Mouse (Mus musculus): ENCODE measurements around the gene Fam181a.

Fam181a gene

DNA sequence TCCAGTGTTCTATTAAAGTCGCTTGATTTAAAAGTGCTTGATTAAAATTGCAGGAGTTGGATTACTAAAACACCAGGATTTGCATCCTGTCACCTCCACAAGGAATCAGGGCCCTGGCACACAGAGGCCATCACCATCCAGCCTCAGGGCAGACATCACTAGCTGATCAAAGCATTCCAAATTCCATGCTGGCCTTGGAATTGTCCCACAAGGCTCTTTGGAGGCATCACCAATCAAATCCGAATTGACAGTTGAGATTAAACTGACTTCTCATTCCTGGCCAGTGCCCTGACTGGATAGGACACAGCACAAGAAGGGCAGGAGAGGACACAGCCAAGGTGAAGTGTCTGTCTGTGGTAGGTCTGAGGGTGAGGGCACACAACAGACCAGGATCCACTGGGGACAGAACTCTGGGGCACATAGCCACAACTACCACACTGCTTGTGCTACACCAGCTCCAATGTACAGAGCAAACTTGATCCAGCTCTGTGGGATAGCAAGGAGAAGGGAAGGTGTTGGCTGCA is at the start of gene Fam181a:
Gene Fam181a (plus strand): TSS at position 232 of the 524 bp plus-strand sequence.
- Histone ChIP-seq H3K36me3 (ENCODE audit: control insufficient read depth, insufficient read depth, low read length, poor library complexity, severe bottlenecking) (no peaks in the 10 kb centered on the region), H3K27me3 (ENCODE audit: control insufficient read depth, insufficient read depth, low read length, poor library complexity, severe bottlenecking) (no peaks in the 10 kb centered on the region)
- DNase-seq (ENCODE audit: low read depth, low spot score): no peak

DNA sequence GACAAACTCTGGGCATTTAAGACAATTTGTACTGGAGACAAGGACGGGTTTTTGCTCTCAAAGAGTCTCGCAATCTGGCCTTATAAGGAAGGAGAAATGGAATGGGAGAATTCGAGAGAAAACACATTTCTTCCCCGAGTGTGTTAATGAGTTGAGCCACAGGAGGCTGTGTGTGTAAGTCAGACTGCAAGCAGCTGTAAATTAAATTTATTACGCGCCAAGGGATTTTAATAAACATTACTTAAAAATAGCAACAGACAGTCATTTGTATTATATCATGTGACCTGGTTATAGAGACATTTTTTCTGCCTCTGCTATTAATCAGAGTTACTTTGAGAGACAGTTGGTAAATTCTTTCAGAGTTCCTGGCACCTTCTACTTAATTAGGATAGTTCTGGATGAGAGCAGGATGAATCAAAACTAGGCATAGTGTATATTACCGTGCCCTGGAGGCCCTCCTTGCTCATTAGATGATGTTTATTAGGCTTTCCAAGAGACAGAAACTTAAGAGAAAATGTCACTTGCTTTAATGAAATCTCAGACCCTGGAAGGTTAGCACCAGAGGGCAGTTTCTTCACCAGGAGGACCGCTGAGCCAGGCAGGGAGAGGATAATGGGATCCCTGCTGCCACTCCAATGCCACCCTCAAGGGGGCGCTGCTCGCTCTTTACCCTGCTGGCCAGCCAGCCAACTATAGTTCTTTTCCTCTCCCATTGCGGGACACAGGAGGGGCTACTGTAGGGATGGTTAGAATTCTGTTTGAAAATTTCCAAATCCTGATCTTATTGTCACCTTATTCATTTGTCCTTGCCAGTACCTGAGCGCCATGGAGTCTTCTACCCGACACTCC is 48.5 kb upstream of the Fam181a start:
- no peaks in the 10 kb centered on the region for H3K36me3 ChIP-seq (ENCODE audit: control insufficient read depth, insufficient read depth, low read length, poor library complexity, severe bottlenecking)
- H3K27me3 ChIP-seq (ENCODE audit: control insufficient read depth, insufficient read depth, low read length, poor library complexity, severe bottlenecking): no peaks in the 10 kb centered on the region
- peak; percentile 22 for DNase-seq (ENCODE audit: low read depth, low spot score)

DNA sequence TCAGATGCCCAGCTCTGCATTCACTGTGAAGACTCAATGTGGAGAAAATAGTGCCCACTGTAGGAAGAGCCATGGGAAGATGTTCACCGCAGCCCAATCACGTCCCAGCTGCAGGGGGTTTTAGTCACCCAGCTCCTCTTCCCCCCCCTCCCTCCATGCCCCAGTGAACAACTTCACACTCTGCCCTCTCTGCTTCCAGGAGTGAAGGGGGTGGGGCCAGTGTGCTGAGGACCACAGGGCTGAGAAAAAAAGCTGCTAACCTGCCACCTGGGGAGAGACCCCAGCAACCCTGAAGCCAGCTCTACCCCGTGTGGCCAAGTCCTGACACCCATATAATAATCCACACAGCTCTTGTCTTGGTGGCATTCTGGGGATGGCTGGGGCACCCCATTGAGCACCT is 44.2 kb upstream of the Fam181a start:
- Histone ChIP-seq H3K36me3 (ENCODE audit: control insufficient read depth, insufficient read depth, low read length, poor library complexity, severe bottlenecking) (no peaks in the 10 kb centered on the region), H3K27me3 (ENCODE audit: control insufficient read depth, insufficient read depth, low read length, poor library complexity, severe bottlenecking) (no peaks in the 10 kb centered on the region)
- DNase-seq (ENCODE audit: low read depth, low spot score): no peak

DNA sequence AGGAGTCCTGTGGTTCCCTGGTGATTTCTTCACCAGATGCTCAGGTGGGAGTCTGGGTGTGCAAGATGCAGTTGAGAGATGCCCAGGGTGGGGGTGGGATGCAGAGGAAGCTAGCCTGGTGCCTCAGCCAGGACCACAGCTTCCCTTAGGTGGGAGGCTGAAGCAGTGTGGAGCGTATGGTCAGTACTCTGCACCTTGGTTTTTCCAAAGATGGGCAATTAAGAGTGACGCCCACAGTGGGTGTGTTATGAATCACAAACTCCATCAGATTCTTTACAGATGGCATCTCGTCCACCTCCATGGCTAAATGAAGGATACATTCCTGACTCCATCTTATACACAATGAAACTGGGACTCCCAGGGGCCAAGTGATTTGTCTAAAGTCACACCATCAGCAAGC is 38.6 kb upstream of the Fam181a start:
- no peaks in the 10 kb centered on the region for H3K36me3 ChIP-seq (ENCODE audit: control insufficient read depth, insufficient read depth, low read length, poor library complexity, severe bottlenecking)
- no peaks in the 10 kb centered on the region for H3K27me3 ChIP-seq (ENCODE audit: control insufficient read depth, insufficient read depth, low read length, poor library complexity, severe bottlenecking)
- no peak for DNase-seq (ENCODE audit: low read depth, low spot score)

DNA sequence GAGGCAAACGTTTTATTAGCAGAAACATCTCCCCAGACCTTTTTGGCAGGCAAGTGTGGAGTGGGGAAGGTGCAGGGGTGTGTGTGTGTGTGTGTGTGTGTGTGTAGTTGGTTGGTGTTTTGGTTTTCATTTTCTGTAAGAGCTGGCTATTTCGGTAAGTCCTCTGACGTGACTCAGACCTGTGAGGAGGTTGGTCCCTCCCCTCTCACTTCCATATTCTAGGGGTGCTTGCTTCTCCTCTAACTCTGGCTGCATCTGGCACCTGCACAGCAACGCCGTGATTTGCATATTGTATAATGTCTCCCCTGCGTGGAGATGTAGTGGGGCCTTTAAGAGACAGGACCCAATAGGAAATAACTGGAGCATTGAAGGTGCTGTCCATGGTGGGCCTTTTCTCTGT is 37.7 kb upstream of the Fam181a start:
- DNase-seq (ENCODE audit: low read depth, low spot score): peak; percentile 55
- Histone ChIP-seq H3K27me3 (ENCODE audit: control insufficient read depth, insufficient read depth, low read length, poor library complexity, severe bottlenecking) (no peaks in the 10 kb centered on the region), H3K36me3 (ENCODE audit: control insufficient read depth, insufficient read depth, low read length, poor library complexity, severe bottlenecking) (no peaks in the 10 kb centered on the region)

DNA sequence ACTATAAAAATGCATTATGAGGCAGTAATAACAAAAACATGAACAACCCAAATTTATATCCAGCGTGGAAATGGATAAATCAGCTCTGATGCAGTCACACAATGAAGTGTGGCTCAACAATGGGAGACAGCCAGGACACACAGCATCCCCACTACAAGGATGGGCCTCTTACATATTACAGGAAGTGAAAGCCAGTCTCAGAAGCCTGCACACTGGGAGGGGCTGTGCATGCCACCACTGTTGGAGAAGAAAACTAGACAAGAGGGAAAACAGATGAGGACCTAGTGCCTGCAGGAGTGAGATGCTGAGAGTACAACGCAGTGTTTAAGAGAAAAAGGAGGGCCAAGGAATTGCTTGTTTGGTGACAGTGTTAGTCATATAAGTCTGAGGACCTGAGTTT is 37.0 kb upstream of the Fam181a start:
- peak; percentile 2 for DNase-seq (ENCODE audit: low read depth, low spot score)
- Histone ChIP-seq H3K36me3 (ENCODE audit: control insufficient read depth, insufficient read depth, low read length, poor library complexity, severe bottlenecking) (no peaks in the 10 kb centered on the region), H3K27me3 (ENCODE audit: control insufficient read depth, insufficient read depth, low read length, poor library complexity, severe bottlenecking) (no peaks in the 10 kb centered on the region)

DNA sequence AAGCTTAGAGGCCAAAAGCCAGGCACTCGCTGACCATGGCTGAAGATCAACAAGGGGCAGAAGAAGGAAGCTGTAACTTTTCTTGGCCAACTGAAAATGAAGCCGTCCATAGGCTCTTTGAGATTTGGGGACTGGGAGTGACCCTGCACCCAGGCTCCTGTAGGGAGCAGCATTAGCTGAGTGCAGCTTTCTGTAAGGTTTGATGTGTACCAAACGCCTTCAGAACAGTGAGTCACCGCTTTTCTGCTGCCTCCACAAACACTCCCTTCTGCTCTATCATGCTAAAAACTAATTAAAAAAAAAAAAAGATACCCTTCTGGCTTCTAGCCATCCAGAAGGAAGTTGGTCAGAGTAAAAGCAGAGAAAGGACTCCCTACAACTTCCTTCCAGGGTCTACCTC is 34.4 kb upstream of the Fam181a start:
- no peak for DNase-seq (ENCODE audit: low read depth, low spot score)

DNA sequence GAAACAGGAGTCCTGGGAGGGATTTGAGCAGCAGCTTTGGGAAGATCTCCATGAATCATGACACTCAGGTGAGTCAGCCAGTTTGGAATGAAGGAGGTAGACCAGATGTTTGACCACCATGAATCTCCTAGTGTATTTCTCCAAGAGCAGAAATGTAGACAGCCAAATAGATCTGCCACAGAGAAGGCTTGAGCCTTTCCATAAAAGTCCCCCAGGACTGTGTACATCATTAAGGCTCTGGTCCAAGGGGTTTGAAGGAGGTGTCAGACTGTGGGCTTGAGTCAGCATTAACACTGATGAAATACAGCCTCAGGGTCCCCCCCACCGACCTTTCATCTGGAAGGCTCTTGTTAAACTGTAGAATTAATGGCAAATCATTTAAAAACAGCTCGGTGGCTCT is 29.3 kb upstream of the Fam181a start:
- Histone ChIP-seq H3K27me3 (ENCODE audit: control insufficient read depth, insufficient read depth, low read length, poor library complexity, severe bottlenecking) (no peaks in the 10 kb centered on the region), H3K36me3 (ENCODE audit: control insufficient read depth, insufficient read depth, low read length, poor library complexity, severe bottlenecking) (no peaks in the 10 kb centered on the region)
- no peak for DNase-seq (ENCODE audit: low read depth, low spot score)

More for the DNA sequence above, 34.4 kb upstream of the Fam181a start:
- H3K27me3 ChIP-seq (ENCODE audit: control insufficient read depth, insufficient read depth, low read length, poor library complexity, severe bottlenecking): no peaks in the 10 kb centered on the region
- no peaks in the 10 kb centered on the region for H3K36me3 ChIP-seq (ENCODE audit: control insufficient read depth, insufficient read depth, low read length, poor library complexity, severe bottlenecking)

DNA sequence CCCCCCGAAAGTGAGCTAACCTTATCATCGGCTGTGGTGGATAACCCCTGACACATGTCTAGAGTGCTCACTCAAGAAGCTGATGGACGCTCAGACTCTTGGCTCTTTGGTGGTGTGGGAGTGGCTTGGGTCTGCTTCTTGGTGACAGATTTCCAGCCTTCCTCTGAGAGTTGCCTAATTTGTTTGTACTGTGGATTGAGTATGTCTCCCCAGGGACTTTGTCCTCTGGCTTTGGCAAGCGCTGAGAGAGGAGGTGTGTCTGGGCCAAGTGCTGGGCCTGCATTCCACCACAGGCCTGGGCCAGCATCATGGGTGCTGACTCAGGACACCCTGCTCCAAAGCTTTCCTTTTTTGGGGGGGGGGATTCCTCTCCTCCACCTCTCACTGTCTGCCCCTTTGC is 28.9 kb upstream of the Fam181a start:
- no peak for DNase-seq (ENCODE audit: low read depth, low spot score)
- H3K36me3 ChIP-seq (ENCODE audit: control insufficient read depth, insufficient read depth, low read length, poor library complexity, severe bottlenecking): no peaks in the 10 kb centered on the region
- H3K27me3 ChIP-seq (ENCODE audit: control insufficient read depth, insufficient read depth, low read length, poor library complexity, severe bottlenecking): no peaks in the 10 kb centered on the region

DNA sequence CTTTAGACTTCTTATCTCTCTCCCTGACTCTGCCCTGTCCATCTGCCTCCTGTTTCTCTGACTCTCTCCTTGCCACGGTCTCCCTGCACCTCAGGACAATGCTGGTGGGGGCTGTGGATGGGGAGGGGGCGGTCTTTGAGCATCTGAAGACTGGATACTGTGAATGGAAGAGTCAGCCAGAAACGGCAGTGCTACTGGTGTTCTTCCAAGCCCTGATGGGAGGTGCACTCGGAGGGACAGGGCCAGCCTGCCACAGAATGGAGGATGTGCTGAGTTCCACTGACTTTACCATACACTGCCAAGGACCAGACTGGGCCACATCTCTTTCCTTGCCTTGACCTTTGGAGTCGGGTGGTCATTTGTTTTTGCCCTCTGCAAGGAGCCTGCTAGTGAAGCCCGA is 27.8 kb upstream of the Fam181a start:
- no peaks in the 10 kb centered on the region for H3K27me3 ChIP-seq (ENCODE audit: control insufficient read depth, insufficient read depth, low read length, poor library complexity, severe bottlenecking)
- no peaks in the 10 kb centered on the region for H3K36me3 ChIP-seq (ENCODE audit: control insufficient read depth, insufficient read depth, low read length, poor library complexity, severe bottlenecking)
- no peak for DNase-seq (ENCODE audit: low read depth, low spot score)

DNA sequence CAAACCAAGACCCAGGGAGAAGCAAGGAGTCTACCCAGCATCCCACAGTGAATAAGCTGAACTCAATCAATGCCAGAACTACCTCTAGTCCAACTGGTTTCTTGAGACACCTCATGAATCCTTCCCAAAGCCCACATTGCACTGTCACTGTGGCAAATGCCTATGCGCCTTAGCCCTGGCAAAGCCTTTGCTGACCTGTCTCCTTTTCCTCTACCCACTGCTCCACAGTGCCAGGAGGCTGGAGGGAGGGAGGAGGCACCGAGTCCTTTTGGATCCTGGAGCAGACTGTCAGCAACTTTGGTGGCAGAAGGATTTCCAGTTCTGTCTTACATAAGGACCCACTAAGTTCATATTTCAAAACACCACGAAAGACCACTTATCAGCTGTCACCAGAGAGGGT is 27.4 kb upstream of the Fam181a start:
- H3K27me3 ChIP-seq (ENCODE audit: control insufficient read depth, insufficient read depth, low read length, poor library complexity, severe bottlenecking): no peaks in the 10 kb centered on the region
- H3K36me3 ChIP-seq (ENCODE audit: control insufficient read depth, insufficient read depth, low read length, poor library complexity, severe bottlenecking): no peaks in the 10 kb centered on the region
- DNase-seq (ENCODE audit: low read depth, low spot score): no peak

DNA sequence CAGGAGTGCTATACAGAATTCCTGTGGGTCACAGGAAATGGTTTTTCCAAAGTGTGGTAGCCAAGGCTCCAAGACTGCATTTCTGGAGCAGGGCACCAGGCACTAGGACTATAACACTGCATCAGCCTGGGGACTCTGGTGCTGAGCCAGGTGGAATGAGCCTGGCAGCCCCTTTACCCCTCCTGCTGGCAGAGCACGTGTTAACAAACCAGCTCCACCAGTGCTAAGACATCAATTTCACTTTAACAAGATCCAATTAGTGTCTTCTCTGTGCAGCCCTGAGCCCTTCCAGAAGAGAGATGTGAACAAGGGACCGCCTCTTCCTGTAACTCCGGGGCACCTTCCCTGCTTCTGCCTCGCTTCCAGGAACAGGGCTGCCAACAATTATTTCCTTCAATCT is 23.5 kb upstream of the Fam181a start:
- Histone ChIP-seq H3K27me3 (ENCODE audit: control insufficient read depth, insufficient read depth, low read length, poor library complexity, severe bottlenecking) (no peaks in the 10 kb centered on the region), H3K36me3 (ENCODE audit: control insufficient read depth, insufficient read depth, low read length, poor library complexity, severe bottlenecking) (no peaks in the 10 kb centered on the region)
- no peak for DNase-seq (ENCODE audit: low read depth, low spot score)

DNA sequence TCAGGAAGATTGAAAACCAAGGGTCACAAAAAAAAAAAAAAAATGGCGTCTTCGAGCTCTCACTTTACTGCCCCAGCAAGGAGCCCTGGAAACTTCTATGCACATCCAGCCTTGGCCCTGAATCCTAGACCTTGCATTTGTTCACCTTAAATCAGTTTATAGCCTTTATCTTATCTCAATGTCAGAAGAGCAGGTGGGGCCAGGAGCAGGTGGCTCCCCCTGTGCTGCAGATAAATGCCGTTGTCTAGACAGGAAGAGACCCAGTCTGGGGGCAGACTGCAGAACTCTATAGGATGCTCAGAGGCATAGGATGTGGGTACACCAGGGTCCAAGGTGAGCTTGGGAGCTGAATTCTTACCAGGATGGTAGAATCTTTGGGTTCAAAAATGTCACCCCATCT is 18.4 kb upstream of the Fam181a start:
- no peak for DNase-seq (ENCODE audit: low read depth, low spot score)
- H3K36me3 ChIP-seq (ENCODE audit: control insufficient read depth, insufficient read depth, low read length, poor library complexity, severe bottlenecking): no peaks in the 10 kb centered on the region
- H3K27me3 ChIP-seq (ENCODE audit: control insufficient read depth, insufficient read depth, low read length, poor library complexity, severe bottlenecking): no peaks in the 10 kb centered on the region

DNA sequence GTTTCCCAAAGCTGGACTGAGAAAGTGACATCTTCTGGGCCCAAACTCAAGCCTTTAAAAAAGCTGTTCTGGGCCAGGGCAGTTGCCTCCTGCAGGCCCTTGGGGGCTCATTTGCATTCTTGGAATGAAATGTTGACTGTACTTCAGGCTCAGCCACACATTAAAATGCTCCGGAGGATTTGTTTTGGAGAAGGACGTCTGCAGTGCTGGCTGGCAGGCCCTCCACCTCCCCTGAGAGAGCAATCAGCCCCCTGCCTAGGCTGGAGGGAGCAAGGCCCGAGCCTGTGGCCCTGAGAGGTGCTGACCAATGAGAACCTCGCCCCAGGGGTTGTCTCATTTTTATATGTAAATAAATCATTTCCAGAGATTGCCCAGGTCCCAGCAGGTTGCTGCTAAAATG is 14.5 kb upstream of the Fam181a start:
- no peak for DNase-seq (ENCODE audit: low read depth, low spot score)
- H3K27me3 ChIP-seq (ENCODE audit: control insufficient read depth, insufficient read depth, low read length, poor library complexity, severe bottlenecking): no peaks in the 10 kb centered on the region

DNA sequence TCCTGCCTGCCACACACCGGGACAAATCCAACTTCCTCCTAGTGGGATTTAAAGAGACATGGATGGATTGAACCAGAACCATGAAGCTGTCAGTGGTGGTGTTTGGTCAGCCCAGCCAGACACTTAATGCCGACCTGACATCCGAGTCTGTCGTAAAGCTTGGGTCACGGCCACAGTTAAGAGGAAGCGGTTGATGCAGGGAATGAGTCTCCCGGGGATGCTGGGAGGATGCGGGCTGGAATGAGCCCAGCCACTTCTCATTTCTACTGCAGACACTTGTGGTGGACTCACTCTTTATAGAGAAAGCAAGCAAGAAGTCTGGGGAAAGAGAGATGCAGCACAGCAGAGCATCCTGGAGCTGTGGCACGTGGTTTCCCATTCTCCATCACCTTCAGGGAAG is 10.3 kb upstream of the Fam181a start:
- no peak for DNase-seq (ENCODE audit: low read depth, low spot score)
- Histone ChIP-seq H3K27me3 (ENCODE audit: control insufficient read depth, insufficient read depth, low read length, poor library complexity, severe bottlenecking) (no peaks in the 10 kb centered on the region), H3K36me3 (ENCODE audit: control insufficient read depth, insufficient read depth, low read length, poor library complexity, severe bottlenecking) (no peaks in the 10 kb centered on the region)

More for the DNA sequence above, 14.5 kb upstream of the Fam181a start:
- no peaks in the 10 kb centered on the region for H3K36me3 ChIP-seq (ENCODE audit: control insufficient read depth, insufficient read depth, low read length, poor library complexity, severe bottlenecking)

DNA sequence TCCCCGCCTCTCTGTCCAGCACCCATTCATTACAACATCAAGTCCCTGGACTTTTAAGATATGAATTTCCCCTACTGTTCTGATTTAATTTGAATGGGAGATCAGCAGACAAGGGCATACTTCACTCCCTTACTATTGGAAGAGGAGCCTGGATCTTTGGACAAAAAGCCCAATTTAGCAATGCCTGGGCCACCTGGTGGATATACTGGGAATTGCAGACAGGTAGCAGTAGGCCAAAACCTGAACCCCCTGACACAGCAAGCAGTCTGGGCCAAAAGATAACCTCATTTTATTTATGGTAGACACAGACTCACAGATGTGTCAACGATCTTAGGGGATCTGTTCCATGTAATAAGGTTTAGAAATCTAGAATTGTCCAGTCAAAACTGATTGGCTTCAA is 9.1 kb upstream of the Fam181a start:
- no peaks in the 10 kb centered on the region for H3K36me3 ChIP-seq (ENCODE audit: control insufficient read depth, insufficient read depth, low read length, poor library complexity, severe bottlenecking)
- no peaks in the 10 kb centered on the region for H3K27me3 ChIP-seq (ENCODE audit: control insufficient read depth, insufficient read depth, low read length, poor library complexity, severe bottlenecking)
- peak; percentile 59 for DNase-seq (ENCODE audit: low read depth, low spot score)

Data from splenic B cell, adult 2 months (primary cell).